Mouse (Mus musculus) lung, embryonic 15.5 days (tissue): Measurements from ENCODE around the gene Dyrk3. TPM values are rescaled to one million over a fixed set of nuclear protein-coding genes. Genes with fewer than 3 reads are reported as not detected.

Source experiments
- ATAC-seq: fragments of 200-750 bp; cut with Nextera tagmentation; 2 replicates; pipeline ENCODE4 v1.8.0; 2017; ENCODE audit warnings: moderate number of reproducible peaks, borderline replicate concordance; ENCODE audit not compliant: low FRiP score, low TSS enrichment; ENCODE audit errors: extremely low read depth
- H3K27ac ChIP-seq: fragments of 300-500 bp; sonication (generic); 2 replicates; pipeline ENCODE4 v1.5.1; 2015; ENCODE audit warnings: moderate library complexity, mild to moderate bottlenecking, inconsistent platforms
- H3K27me3 ChIP-seq: fragments of 300-500 bp; sonication (generic); 2 replicates; pipeline ENCODE4 v1.6.1; 2015; ENCODE audit warnings: inconsistent platforms
- H3K36me3 ChIP-seq: fragments of 300-500 bp; sonication (generic); 2 replicates; pipeline ENCODE4 v1.6.1; 2015; ENCODE audit warnings: inconsistent platforms
- H3K4me1 ChIP-seq: fragments of 300-500 bp; sonication (generic); 2 replicates; pipeline ENCODE4 v1.6.1; 2015; ENCODE audit warnings: inconsistent platforms
- H3K4me2 ChIP-seq: fragments of 300-500 bp; sonication (generic); 2 replicates; pipeline ENCODE4 v1.6.1; 2015; ENCODE audit warnings: inconsistent platforms, mild to moderate bottlenecking, moderate library complexity
- H3K4me3 ChIP-seq: fragments of 300-500 bp; sonication (generic); 2 replicates; pipeline ENCODE4 v1.5.1; 2015; ENCODE audit warnings: mild to moderate bottlenecking, inconsistent platforms
- H3K9ac ChIP-seq: fragments of 300-500 bp; sonication (generic); 2 replicates; pipeline ENCODE4 v1.6.1; 2015; ENCODE audit warnings: inconsistent platforms
- H3K9me3 ChIP-seq: fragments of 300-500 bp; sonication (generic); 2 replicates; pipeline ENCODE4 v1.6.1; 2016; ENCODE audit warnings: inconsistent platforms
- WGBS: fragments of 180-500 bp; shearing (Covaris S2); methylation state at CpG from one replicate; pipeline ENCODE4 v1.1.7; 2015; 5-methylcytosine and 5-hydroxymethylcytosine counted together
- polyA plus RNA-seq: library from polyadenylated mRNA; unstranded; fragments of >200 nt; fragmentation: Nextera tagmentation; extraction: Ambion mirVana; gene quantifications from 2 replicates; pipeline ENCODE4 v1.2.1, GENCODE M21; 2015

The Dyrk3 gene
- polyA plus RNA-seq, 1 experiment from 2014 or later: 3.7 TPM

DNA sequence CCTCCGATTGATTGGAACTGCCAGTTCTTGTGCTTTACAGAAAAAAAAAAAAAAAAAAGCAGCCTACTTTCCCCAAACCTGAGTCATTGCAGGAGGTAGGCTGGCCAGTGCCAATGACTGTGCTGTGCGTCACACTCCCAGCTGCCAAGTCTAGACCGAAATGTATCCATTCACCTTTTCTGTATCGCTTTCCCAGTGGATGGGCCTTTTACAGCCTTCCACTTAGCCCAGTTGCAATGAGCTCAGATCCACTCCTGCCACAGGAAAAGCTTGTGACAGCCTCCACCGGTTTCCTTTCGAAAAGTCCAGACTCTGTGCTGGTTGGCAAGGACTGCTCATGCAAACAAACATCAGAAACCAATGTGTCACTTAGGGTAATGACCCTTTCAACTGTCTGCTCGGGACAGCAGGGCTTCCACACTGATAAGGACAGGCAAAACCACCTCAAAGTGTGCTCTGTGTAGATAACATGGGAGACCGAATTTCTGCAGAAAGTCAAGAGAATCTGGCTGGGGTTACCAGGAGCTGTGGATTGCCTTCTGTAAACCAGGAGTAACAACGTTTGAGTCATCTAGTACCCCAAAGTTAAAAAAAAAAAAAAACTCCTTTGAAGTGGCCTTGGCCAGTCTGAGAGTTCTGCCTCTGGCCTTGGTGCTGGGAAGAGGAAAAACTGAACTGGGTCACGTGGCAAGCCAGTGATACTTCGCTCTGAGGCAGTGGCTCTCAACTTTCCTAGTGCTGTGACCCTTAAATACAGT is 12.0 kb downstream of the Dyrk3 start:
- H3K4me3 ChIP-seq: no peak overlapping the region
- 43% methylated on average over 11 of the region's 11 CpGs for WGBS

DNA sequence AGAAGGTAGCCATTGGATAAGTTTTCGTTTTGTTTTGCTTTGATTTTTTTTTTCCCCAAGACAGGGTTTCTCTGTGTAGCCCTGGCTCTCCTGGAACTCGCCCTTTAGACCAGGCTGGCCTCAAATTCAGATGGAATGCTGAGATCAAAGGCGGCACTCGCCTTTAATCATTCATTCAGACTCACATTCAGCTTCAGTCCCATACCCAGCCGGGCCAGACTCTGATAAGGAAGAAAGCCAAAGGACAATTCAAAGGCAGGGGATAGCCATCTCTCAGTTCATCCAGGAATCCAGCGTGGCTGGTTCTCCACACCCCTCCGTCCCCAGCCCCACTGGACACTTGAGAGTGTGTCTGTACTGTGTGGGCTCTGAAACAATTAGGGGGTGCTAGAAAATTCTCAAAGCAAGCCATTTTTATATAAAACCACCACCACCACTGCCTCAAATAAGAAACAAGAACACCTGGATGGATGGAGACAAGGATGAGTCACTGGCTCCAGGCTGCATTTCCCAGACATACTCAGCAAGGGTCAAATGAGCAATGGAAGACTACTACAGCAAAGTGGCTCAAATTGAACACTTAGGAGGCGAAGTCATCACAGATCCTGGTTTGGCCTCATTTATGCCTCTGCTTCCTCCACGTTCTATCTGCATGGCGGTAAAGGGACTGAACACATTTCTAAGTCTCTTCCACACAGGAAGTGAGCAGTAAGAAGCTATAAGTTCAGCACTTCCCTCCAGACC is 14.4 kb downstream of the Dyrk3 start:
- Histone ChIP-seq H3K27ac (no peak overlapping the region), H3K27me3 (no peaks in the 10 kb centered on the region), H3K36me3 (no peaks in the 10 kb centered on the region), H3K9ac (no peak overlapping the region), H3K4me3 (no peak overlapping the region), H3K4me2 (no peak overlapping the region), H3K4me1 (0 out of 2 replicates have a peak, but pooled peaks cover 2% of the 10 kb centered on the region), H3K9me3 (no peaks in the 10 kb centered on the region)
- ATAC-seq: no peak
- 38% methylated on average over 10 of the region's 10 CpGs for WGBS

More for the DNA sequence above, 12.0 kb downstream of the Dyrk3 start:
- Histone ChIP-seq H3K36me3 (peaks cover 8% of the 10 kb centered on the region; the same call in 1 of the 2 replicates), H3K9ac (no peak overlapping the region), H3K27me3 (no peaks in the 10 kb centered on the region), H3K4me1 (no peaks in the 10 kb centered on the region), H3K27ac (no peak overlapping the region), H3K4me2 (no peak overlapping the region), H3K9me3 (no peaks in the 10 kb centered on the region)
- peak; percentile 69; the same call in 1 of the 2 replicates for ATAC-seq

DNA sequence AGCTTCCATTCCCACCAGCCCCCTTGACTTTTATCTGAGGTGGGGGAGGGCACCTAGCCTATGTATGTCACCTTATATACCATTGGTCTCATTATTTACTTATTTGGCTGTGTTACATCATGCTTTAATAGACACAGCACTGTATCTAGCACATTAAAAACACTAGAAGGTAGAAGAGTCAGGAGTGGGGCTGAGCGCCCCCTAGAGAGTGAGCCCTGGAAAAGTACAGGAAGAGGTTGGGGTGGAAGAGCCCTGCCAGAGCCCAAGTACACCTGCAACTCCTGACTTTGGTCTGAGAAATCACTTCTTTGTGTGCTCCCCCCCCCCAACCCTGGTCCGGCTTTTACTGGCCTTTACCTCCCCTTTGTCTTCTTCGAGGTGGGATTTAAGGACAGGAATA is 16.2 kb downstream of the Dyrk3 start:
- no peak for ATAC-seq
- no peak overlapping the region for H3K9ac ChIP-seq
- 49% methylated on average over 3 of the region's 3 CpGs for WGBS
- H3K36me3 ChIP-seq: no peaks in the 10 kb centered on the region
- H3K4me1 ChIP-seq: 0 out of 2 replicates have a peak, but pooled peaks cover 3% of the 10 kb centered on the region
- H3K9me3 ChIP-seq: no peaks in the 10 kb centered on the region
- no peak overlapping the region for H3K4me3 ChIP-seq
- H3K27me3 ChIP-seq: no peaks in the 10 kb centered on the region
- no peak overlapping the region for H3K4me2 ChIP-seq
- no peak overlapping the region for H3K27ac ChIP-seq

DNA sequence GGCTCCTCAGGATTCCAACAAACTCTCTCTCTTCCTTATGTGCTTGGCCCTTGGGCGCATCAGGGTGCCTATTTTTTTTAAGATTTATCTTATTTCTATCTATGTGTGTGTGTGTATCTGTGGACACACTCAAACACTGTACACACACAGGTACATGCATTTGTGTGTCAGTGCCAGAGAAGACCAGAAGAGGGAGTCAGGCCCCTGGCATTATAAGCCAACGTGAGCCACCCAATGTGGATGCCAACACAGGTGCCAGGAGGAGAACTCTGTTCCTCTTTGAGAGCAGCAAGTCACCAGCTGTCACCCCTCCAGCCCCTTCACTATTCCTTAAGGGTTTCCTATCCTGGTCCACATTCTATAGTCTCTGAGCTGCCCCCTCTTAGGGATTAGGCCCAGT is 19.1 kb downstream of the Dyrk3 start:
- Histone ChIP-seq H3K4me3 (no peak overlapping the region), H3K9me3 (no peaks in the 10 kb centered on the region), H3K27ac (0 out of 2 replicates have a peak overlapping the region, but pooled peaks have one; percentile 24), H3K27me3 (no peaks in the 10 kb centered on the region), H3K4me1 (0 out of 2 replicates have a peak, but pooled peaks cover 11% of the 10 kb centered on the region), H3K9ac (no peak overlapping the region), H3K36me3 (no peaks in the 10 kb centered on the region), H3K4me2 (no peak overlapping the region)
- 42% methylated on average over 2 of the region's 2 CpGs for WGBS
- no peak for ATAC-seq

DNA sequence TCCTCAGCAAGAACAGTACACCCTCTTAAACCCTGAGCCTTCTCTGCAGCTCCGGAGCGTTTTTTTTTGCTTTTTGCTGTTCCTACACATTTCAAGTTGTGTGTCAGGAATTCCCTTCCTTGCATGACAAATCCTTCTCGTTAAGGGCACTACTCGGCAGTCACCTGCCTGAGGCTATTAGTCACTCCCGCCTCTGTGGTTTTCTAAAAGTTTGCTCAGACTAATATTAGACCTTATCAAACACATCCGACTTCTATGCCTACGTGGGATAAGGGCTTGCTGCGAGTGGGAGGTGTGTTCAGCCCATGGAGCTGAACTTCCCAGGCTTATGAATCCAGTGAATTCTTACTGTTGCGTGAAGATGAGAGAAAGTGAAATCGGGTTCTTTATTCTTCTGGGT is 19.6 kb downstream of the Dyrk3 start:
- WGBS: 41% methylated on average over 10 of the region's 10 CpGs

DNA sequence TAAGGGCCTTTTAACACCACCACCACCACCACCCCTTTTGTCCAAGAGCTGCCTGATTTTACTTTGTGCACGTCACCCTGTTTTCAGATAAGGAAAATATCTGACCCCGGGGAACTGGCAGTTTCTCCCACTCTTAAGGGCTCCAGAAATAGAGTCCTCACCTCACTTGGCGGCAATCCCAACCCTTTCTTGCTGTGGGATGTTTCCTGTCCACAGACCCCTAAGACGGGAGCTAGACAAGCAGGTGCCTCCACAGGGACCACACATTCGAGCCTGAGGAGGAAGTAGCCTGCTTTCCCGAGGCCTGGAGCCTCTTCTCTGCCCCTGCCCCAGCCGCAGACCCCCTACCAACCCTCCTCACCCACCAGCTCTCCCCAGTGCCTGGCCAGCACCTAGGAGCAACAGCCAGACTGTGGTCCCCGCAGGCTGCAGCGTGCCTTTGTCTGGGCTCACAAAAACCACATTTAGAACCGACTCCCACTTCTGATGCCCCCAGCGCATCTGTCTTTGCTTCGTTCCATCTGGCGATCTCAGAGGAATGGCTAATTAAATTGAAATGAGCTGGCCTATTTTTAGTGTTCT is 21.6 kb downstream of the Dyrk3 start:
- Histone ChIP-seq H3K9me3 (no peaks in the 10 kb centered on the region), H3K9ac (no peak overlapping the region), H3K4me1 (peaks cover 22% of the 10 kb centered on the region), H3K4me2 (no peak overlapping the region), H3K27me3 (no peaks in the 10 kb centered on the region), H3K36me3 (no peaks in the 10 kb centered on the region), H3K27ac (peak overlapping the region; percentile 57), H3K4me3 (no peak overlapping the region)
- ATAC-seq: peak; percentile 4; the same call in 1 of the 2 replicates
- WGBS: 49% methylated on average over 13 of the region's 13 CpGs

More for the DNA sequence above, 19.6 kb downstream of the Dyrk3 start:
- no peak overlapping the region for H3K9ac ChIP-seq
- 0 out of 2 replicates have a peak, but pooled peaks cover 11% of the 10 kb centered on the region for H3K4me1 ChIP-seq
- no peak for ATAC-seq
- no peaks in the 10 kb centered on the region for H3K27me3 ChIP-seq
- H3K4me3 ChIP-seq: no peak overlapping the region
- H3K27ac ChIP-seq: 0 out of 2 replicates have a peak overlapping the region, but pooled peaks have one; percentile 24
- H3K36me3 ChIP-seq: no peaks in the 10 kb centered on the region
- no peak overlapping the region; the same call in 1 of the 2 replicates for H3K4me2 ChIP-seq
- H3K9me3 ChIP-seq: no peaks in the 10 kb centered on the region

DNA sequence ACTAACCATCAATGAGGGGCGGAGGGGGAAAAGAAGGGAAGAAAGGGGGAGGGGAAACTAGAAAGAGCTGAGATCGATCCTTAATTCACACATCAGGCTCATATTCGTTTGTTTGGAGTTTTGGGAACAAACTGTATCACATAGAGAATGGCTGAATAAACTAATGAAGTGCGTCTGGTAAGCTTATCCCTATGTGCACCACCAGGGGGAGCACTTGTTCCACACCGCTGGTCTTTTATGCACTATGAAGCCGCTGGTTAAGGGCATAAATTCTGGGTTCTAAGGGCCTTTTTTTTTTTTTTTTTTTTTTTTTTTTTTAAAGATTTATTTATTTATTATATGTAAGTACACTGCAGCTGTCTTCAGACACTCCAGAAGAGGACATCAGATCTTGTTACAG is 22.2 kb downstream of the Dyrk3 start:
- H3K9ac ChIP-seq: no peak overlapping the region
- H3K27ac ChIP-seq: no peak overlapping the region
- ATAC-seq: no peak
- no peaks in the 10 kb centered on the region for H3K36me3 ChIP-seq
- H3K4me3 ChIP-seq: no peak overlapping the region
- no peaks in the 10 kb centered on the region for H3K27me3 ChIP-seq
- no peaks in the 10 kb centered on the region for H3K9me3 ChIP-seq
- peaks cover 22% of the 10 kb centered on the region for H3K4me1 ChIP-seq
- WGBS: 13% methylated on average over 6 of the region's 6 CpGs
- no peak overlapping the region for H3K4me2 ChIP-seq

DNA sequence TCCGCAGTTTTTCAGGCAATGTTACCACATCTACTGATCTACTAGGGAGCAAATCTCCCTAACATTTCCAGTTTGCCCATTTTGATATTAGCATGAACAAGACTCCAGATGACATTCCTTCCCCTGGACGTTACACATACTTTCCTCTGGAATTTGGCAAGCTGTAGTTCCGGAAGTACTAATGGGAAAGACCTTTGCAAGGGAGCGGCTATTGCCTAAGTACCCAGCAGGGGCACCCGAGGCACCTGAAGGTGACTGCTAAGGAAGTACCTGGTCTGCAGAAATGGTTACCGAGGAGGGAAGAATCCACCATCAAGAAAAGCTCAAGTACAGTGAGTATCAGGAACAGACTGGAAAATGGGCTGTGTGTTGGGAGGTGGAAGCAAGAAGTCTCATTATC is 25.6 kb downstream of the Dyrk3 start:
- ATAC-seq: peak; percentile 29; the same call in 1 of the 2 replicates
- Histone ChIP-seq H3K4me2 (0 out of 2 replicates have a peak overlapping the region, but pooled peaks have one; percentile 12), H3K36me3 (no peaks in the 10 kb centered on the region), H3K4me3 (no peak overlapping the region), H3K27ac (peak overlapping the region; percentile 44), H3K4me1 (peaks cover 32% of the 10 kb centered on the region), H3K27me3 (no peaks in the 10 kb centered on the region), H3K9me3 (no peaks in the 10 kb centered on the region), H3K9ac (no peak overlapping the region)
- WGBS: 23% methylated on average over 6 of the region's 6 CpGs

DNA sequence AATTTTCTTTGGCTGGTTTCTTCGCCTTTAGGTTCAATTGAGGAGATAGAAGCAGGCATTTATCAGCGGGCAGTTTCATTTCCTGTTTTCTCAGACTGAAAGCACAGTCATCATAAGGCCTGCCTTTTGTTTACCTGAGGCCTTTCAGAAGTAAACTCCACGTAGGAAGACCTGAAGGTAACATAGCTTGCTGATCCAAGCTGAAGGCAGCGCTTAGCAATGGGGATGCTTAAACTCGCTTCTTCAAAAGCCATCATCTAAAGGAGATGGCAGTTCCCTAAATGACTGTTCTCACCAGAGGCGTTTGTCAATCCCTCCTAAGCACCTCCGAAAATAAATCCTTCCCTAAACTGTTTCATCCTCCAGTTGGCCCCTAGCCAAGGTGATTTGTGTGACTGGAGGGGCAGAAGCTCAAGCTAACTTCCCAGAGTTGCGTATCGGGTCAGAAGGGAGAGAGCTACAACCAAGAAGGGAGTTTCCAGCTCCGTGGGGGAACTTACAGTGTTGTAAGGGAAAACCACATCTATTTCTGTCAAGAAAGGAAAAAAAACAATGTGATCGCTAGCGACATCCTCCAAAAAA is 27.5 kb downstream of the Dyrk3 start:
- H3K4me2 ChIP-seq: no peak overlapping the region
- H3K27ac ChIP-seq: no peak overlapping the region
- no peaks in the 10 kb centered on the region for H3K9me3 ChIP-seq
- peaks cover 30% of the 10 kb centered on the region for H3K4me1 ChIP-seq
- ATAC-seq: no peak
- WGBS: 47% methylated on average over 12 of the region's 12 CpGs
- no peaks in the 10 kb centered on the region for H3K27me3 ChIP-seq
- no peaks in the 10 kb centered on the region for H3K36me3 ChIP-seq
- no peak overlapping the region for H3K9ac ChIP-seq
- H3K4me3 ChIP-seq: no peak overlapping the region

DNA sequence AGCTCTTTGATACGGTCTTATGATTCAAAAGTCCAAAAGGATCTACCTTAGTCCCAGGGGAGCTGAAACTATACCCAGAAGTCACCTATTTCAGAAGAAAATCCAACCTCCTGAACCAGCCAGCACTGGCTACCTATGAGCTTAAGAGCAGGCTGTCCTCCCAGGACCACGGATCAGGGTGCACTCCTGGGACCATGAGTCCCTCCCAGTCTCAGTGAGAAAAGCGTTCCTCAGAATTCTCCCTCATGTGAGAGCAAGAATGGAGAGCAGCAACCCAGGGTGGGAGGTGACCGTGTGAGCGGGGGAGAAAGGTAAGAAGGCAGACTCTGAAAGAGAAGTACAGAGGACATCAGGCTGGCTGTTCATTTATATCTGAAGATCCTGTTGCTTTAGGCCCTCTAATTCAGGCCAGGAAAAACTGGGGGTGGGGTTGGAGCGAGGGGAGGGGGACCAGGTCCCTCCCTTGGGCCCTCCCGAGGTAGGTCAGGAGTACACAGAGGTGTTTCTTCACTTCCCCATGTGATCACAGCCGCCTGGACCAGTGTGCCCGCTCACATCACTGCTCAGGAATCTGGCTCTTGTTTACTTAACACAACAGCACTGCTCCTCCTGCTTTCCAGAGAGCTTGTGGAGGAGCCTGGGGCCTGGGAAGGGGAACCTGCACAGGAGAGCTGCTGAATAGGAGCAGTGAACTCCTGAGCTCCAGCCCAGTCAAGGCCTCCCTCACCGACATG is 30.4 kb downstream of the Dyrk3 start:
- WGBS: 33% methylated on average over 10 of the region's 10 CpGs
- Histone ChIP-seq H3K27ac (peak overlapping the region; percentile 81), H3K4me3 (no peak overlapping the region), H3K9ac (no peak overlapping the region), H3K4me1 (peaks cover 24% of the 10 kb centered on the region), H3K4me2 (no peak overlapping the region), H3K27me3 (no peaks in the 10 kb centered on the region), H3K9me3 (no peaks in the 10 kb centered on the region), H3K36me3 (no peaks in the 10 kb centered on the region)
- ATAC-seq: peak; percentile 93
